Mouse (Mus musculus): Measurements from ENCODE around the gene Cr1l. TPM values are rescaled to one million over a fixed set of nuclear protein-coding genes. Genes with fewer than 3 reads are reported as not detected.

Gene Cr1l
- polyA plus RNA-seq, 1 experiment from 2014 or later, result 57.0 TPM

DNA sequence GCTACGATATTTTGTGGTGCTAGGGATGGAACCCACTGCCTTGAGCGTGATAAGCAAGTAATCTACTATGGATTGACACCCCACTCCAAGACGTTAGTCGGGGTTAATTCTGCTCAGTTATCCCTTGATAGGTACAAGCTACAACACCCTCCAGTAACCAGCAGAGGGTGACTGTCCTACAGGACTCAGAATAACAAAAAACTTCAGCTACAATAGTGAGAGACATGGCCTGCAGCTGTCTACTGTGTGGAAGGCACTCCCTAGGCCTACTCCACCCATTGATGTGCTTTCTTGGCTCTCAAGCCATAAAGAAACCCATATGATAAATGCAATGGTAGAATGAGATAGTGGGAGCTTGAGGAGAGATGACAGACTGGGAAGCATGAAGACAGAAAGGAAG is 17.8 kb downstream of the Cr1l start:
- Histone ChIP-seq H3K4me1 (ENCODE audit: control insufficient read depth, insufficient read depth, low read length) (no peaks in the 10 kb centered on the region), H3K27me3 (replicated peaks; ENCODE audit: control insufficient read depth, insufficient read depth, low read length) (no peaks in the 10 kb centered on the region), H3K4me3 (ENCODE audit: low read depth, low read length) (no peak overlapping the region), H3K9ac (ENCODE audit: low read depth, low read length) (no peak overlapping the region), H3K4me2 (ENCODE audit: low read depth, low read length) (no peak overlapping the region), H3K9me3 (ENCODE audit: control insufficient read depth, low read length) (no peaks in the 10 kb centered on the region), H3K27ac (replicated peaks; ENCODE audit: low read depth, low read length) (no peak overlapping the region), H3K36me3 (ENCODE audit: control insufficient read depth, insufficient read depth, low read length) (peaks cover 66% of the 10 kb centered on the region)
- no peak for DNase-seq (ENCODE audit: low spot score)
- no peak for ATAC-seq (ENCODE audit: low read depth)
- 84% methylated on average over 4 of the region's 4 CpGs for WGBS

- H3K4me1 ChIP-seq (ENCODE audit: control insufficient read depth, insufficient read depth, low read length), result no peaks in the 10 kb centered on the region
- no peak overlapping the region for H3K9ac ChIP-seq (ENCODE audit: low read depth, low read length)
- no peaks in the 10 kb centered on the region for H3K27me3 ChIP-seq (replicated peaks; ENCODE audit: control insufficient read depth, insufficient read depth, low read length)
- H3K4me2 ChIP-seq (ENCODE audit: low read depth, low read length), result no peak overlapping the region
- DNase-seq (ENCODE audit: low spot score) (no peak), ATAC-seq (ENCODE audit: low read depth) (no peak)
- no peaks in the 10 kb centered on the region for H3K9me3 ChIP-seq (ENCODE audit: control insufficient read depth, low read length)
- WGBS, result 84% methylated on average over 4 of the region's 4 CpGs
- H3K27ac ChIP-seq (replicated peaks; ENCODE audit: low read depth, low read length), result no peak overlapping the region
- peaks cover 51% of the 10 kb centered on the region for H3K36me3 ChIP-seq (ENCODE audit: control insufficient read depth, insufficient read depth, low read length)
- no peak overlapping the region for H3K4me3 ChIP-seq (ENCODE audit: low read depth, low read length)
These were observed 30.7 kb downstream of the Cr1l start for GRCm38 (mm10) chr1:195100693-195101092.

DNA sequence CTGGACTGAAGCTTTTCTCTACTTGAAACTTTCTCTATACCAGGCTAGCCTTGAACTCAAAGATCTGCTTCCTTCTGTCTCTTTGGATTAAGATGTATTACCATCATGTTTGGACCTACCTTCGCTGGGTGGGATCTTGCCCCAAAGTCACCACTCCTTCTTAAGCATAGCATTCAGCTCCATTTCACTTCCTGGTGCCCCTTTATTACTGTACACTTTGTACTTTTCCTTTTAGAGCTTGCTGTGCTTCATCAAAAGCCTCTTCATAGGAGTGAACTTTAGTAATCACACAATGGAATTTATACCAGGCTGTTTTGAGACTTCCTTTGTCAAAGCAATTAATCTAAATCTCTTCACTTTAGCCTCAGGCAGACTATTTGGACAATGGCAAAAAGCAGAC is 33.4 kb downstream of the Cr1l start:
- H3K9me3 ChIP-seq (ENCODE audit: control insufficient read depth, low read length), result no peaks in the 10 kb centered on the region
- WGBS, result 97% methylated on average over 1 of the region's 1 CpGs
- H3K4me2 ChIP-seq (ENCODE audit: low read depth, low read length), result no peak overlapping the region
- no peak overlapping the region for H3K9ac ChIP-seq (ENCODE audit: low read depth, low read length)
- H3K4me3 ChIP-seq (ENCODE audit: low read depth, low read length), result no peak overlapping the region
- DNase-seq (ENCODE audit: low spot score) (no peak), ATAC-seq (ENCODE audit: low read depth) (no peak)
- H3K4me1 ChIP-seq (ENCODE audit: control insufficient read depth, insufficient read depth, low read length), result no peaks in the 10 kb centered on the region
- no peaks in the 10 kb centered on the region for H3K27me3 ChIP-seq (replicated peaks; ENCODE audit: control insufficient read depth, insufficient read depth, low read length)
- H3K36me3 ChIP-seq (ENCODE audit: control insufficient read depth, insufficient read depth, low read length), result peaks cover 26% of the 10 kb centered on the region
- H3K27ac ChIP-seq (replicated peaks; ENCODE audit: low read depth, low read length), result no peak overlapping the region

DNA sequence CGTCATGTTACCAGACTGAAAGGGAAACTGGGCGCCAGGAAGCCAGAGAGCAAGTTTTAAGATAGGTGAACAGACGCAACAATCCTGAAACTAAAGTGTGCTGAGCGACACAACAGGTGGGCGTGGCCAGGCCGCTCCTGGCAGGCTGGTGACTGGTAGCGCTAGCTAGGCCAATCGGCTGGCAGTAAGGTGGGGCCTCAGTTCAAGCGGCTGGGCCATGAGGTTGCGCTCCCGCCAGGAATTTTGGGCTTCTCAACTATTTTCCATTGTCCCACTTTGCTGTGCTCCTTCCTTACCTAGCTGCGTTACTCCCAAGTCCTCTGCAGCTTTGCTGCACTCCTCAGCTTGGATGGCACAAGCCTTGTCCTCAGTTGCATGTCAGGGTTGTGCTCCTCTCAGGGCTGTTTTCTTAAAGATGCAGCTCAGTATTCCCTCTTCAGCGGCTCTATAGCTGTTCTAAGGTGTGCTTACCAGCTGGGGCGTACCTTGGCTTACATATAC is 39.1 kb downstream of the Cr1l start, which contains the start of gene Cd46:
Cd46 (minus strand) TSS at position 30 of the 501 bp plus-strand sequence.
- H3K27ac ChIP-seq (replicated peaks; ENCODE audit: low read depth, low read length), result no peak within 1 kb of the TSS
- 2% methylated on average over 14 of the region's 14 CpGs for WGBS

GRCm38 (mm10) chr1:195091699-195092219 is 39.6 kb downstream of the Cr1l start:
- WGBS, result 21% methylated on average over 11 of the region's 11 CpGs
- peak overlapping the region; percentile 38 for H3K4me3 ChIP-seq (ENCODE audit: low read depth, low read length)
- peak overlapping the region; percentile 63 for H3K4me2 ChIP-seq (ENCODE audit: low read depth, low read length)
- peak overlapping the region; percentile 52 for H3K9ac ChIP-seq (ENCODE audit: low read depth, low read length)
- no peaks in the 10 kb centered on the region for H3K4me1 ChIP-seq (ENCODE audit: control insufficient read depth, insufficient read depth, low read length)
- no peaks in the 10 kb centered on the region for H3K9me3 ChIP-seq (ENCODE audit: control insufficient read depth, low read length)
- peak; percentile 76 for ATAC-seq (ENCODE audit: low read depth)
- no peaks in the 10 kb centered on the region for H3K27me3 ChIP-seq (replicated peaks; ENCODE audit: control insufficient read depth, insufficient read depth, low read length)
- H3K36me3 ChIP-seq (ENCODE audit: control insufficient read depth, insufficient read depth, low read length), result peaks cover 2% of the 10 kb centered on the region; the same call in 1 of the 2 replicates
- no peak for DNase-seq (ENCODE audit: low spot score)
- no peak overlapping the region for H3K27ac ChIP-seq (replicated peaks; ENCODE audit: low read depth, low read length)

More for the DNA sequence above, 39.1 kb downstream of the Cr1l start, which contains the start of gene Cd46:
- Histone ChIP-seq H3K4me1 (ENCODE audit: control insufficient read depth, insufficient read depth, low read length) (no peaks in the 10 kb centered on the region), H3K4me3 (ENCODE audit: low read depth, low read length) (peak within 1 kb of the TSS; percentile 38), H3K27me3 (replicated peaks; ENCODE audit: control insufficient read depth, insufficient read depth, low read length) (no peaks in the 10 kb centered on the region), H3K36me3 (ENCODE audit: control insufficient read depth, insufficient read depth, low read length) (peaks cover 7% of the 10 kb centered on the region; the same call in 1 of the 2 replicates), H3K9ac (ENCODE audit: low read depth, low read length) (peak within 1 kb of the TSS; percentile 52), H3K9me3 (ENCODE audit: control insufficient read depth, low read length) (no peaks in the 10 kb centered on the region), H3K4me2 (ENCODE audit: low read depth, low read length) (peak within 1 kb of the TSS; percentile 63)
- peak; percentile 91 for DNase-seq (ENCODE audit: low spot score)
- peak; percentile 98 for ATAC-seq (ENCODE audit: low read depth)

DNA sequence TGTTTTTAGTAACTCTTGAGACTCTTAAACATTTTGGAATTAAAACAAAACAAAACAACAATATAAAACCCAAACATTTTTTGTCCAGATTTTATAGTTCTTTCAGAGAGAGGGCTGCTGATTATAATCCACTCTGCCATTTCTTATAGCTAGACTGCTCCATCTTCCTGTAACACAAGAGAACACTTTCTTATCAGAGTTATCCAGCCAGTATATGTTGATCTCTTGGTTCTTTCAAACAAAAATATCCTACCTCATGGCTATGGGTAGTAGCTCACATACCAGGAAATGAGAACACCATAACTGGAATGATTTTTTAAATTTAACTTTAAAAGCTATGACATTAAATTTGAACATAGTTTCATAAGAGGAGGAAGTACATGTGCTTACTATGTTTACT is 49.2 kb downstream of the Cr1l start:
- no peak for ATAC-seq (ENCODE audit: low read depth)
- no peak overlapping the region for H3K27ac ChIP-seq (replicated peaks; ENCODE audit: low read depth, low read length)
- no peaks in the 10 kb centered on the region for H3K36me3 ChIP-seq (ENCODE audit: control insufficient read depth, insufficient read depth, low read length)

More for the DNA sequence above, 49.2 kb downstream of the Cr1l start:
- no peaks in the 10 kb centered on the region for H3K4me1 ChIP-seq (ENCODE audit: control insufficient read depth, insufficient read depth, low read length)
- H3K4me3 ChIP-seq (ENCODE audit: low read depth, low read length), result no peak overlapping the region
- no peak for DNase-seq (ENCODE audit: low spot score)
- no peaks in the 10 kb centered on the region for H3K9me3 ChIP-seq (ENCODE audit: control insufficient read depth, low read length)
- H3K9ac ChIP-seq (ENCODE audit: low read depth, low read length), result no peak overlapping the region
- H3K4me2 ChIP-seq (ENCODE audit: low read depth, low read length), result no peak overlapping the region
- H3K27me3 ChIP-seq (replicated peaks; ENCODE audit: control insufficient read depth, insufficient read depth, low read length), result no peaks in the 10 kb centered on the region

Other genes starting within 250 kb of the Cr1l start
- 132 and 137 TPM in 2 replicates for gene Cd34, start 192.8 kb downstream of the Cr1l start, polyA plus RNA-seq (2014; fragmentation: Nextera tagmentation; extraction: Ambion mirVana)
- gene Cd46, start 39.3 kb downstream of the Cr1l start, polyA plus RNA-seq (2014; fragmentation: Nextera tagmentation; extraction: Ambion mirVana), result 0.89 and 1.4 TPM in 2 replicates
- gene Cr2, start 45.1 kb upstream of the Cr1l start, polyA plus RNA-seq (2014; fragmentation: Nextera tagmentation; extraction: Ambion mirVana), result 0.22 and 0.38 TPM in 2 replicates